Mouse (Mus musculus) urinary bladder, postnatal 10 days (tissue): ENCODE results near the gene Zfhx3.

Experiments
- DNase-seq: peaks from one replicate; pipeline ENCODE4 v3.0.0; 2022; ENCODE audit warnings: low spot score

Zfhx3 gene

DNA sequence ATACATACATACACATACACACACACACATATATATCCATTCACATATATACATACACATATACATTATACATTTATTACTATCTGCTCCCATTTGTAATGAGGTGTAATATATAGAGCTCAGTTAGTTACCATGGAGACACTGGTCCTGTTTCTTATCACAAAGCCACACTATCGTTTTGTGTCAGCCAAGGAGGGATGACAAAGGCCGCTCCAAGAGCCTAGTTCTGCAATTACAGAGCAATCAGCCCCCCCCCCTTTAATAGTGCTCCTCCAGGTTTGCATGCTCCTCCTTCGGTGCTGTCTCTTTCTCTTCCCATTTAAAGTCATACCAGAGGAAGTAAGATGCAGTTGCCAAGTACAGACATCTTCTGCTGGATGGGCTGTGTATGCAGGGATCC, 1054.9 kb downstream of the Zfhx3 start:
- DNase-seq = no peak

DNA sequence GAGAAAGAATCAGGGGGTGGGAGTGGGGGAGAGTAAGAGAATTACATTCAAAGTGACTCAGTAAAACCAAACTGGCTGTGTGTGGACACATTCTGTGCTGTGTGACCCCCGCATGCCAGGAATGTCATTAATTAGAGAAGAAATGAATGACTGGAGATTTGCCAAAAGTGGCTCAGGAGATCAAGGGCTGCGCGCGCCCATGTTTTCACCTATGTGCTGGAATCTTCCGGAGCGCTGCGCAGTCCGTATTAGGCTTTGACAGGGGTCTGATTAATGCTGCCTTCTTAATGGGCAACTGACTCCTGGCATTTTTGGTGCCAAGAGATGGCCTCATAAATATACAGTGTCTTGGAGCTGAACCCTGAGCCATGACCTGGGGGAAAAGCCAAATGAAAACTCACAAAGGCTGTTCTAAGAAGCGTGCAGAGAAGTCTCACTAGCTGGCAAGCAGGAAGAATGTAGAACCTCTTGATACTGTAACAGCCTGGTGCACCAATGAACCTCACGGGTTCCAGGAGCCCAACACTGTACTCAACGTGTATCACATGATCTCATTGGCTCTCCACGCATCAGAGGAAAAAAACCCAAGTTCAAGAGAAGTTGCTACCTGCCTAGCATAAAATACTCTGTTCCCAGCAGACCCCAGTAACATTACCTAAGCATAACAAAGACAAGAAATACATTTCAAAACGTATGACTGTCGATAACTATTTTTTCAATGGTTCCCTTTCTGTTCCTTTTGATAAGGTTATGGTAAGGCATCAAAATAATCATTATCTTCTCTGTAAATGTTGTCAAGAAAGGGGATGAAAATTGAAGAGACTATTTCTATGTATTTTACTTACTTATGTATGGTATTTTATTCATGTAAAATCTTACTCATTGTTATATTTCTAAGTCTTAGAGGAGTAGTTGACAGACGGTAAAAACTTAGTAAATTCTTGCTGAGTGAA, 1057.1 kb downstream of the Zfhx3 start:
- no peak for DNase-seq

DNA sequence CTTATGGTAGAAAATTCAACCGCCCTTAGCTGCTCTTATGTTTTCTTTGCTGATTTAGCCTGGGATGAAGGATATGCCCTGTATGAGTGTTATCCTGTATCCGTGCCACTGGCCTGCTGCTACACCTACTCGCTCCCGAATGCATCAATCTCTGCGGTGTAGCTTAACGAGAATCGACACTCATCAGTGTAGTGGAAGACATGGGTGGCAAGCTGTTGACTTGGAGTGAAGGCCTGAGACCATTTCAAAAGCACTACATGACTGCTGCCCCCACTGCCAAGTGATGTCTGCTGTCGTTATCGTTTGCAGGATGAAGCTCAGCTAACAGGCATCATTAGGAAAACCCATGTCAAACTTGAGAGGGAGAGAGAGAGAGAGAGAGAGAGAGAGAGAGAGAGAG, 1058.6 kb downstream of the Zfhx3 start:
- no peak for DNase-seq

DNA sequence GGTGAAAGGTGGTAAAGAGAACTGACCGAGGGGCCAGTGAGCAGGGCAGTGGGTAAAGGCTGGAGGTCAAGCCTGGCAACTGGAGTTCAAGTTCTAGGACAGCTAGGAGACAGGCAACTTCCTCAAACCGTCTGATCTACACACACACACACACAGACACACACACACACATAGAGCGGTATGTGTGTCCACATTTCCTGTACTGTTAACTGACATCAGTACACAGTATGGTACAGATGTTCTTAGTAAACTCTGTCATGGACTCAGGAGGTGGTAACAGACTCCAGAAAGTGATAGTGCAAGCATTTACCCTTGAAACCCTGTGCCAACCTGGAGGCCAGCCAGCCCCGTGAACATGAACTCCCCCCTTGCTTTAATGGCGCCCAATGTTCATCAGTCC, 1059.5 kb downstream of the Zfhx3 start:
- no peak for DNase-seq

DNA sequence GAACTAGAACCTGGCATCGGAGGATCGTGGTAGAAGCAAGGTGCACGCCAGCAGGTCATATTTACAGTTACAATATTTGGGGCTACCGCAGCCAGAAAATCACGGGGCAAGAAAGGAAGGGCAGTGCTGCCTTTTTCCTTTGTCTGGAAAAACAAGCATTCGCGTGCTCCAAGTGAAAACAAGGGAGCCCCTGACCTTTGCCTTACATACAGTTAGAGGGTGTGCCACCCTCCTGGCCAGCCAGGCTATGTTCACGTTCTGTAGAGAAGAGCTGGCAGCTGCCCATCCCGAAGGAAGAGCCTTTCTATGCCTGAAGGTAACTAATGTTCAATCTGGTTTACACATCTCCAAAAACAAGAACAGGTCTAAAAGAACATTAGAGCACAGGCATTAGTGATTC, 1064.5 kb downstream of the Zfhx3 start:
- DNase-seq = no peak
